Mouse (Mus musculus) heart, postnatal 0 days (tissue): ENCODE measurements at regions not wholly inside any gene's neighbourhood (a gene's known extent, or its start where the extent isn't known, plus 50 kb on each side); places are given as distances from the start of the nearest gene placed in this dataset.
"Not testable (repeated sequence)": the region's sequence is repeated elsewhere in the genome, so short reads cannot be mapped to it uniquely, and the experiment has no call there.

Experiments used
- ATAC-seq: fragments of 200-750 bp; cut with Nextera tagmentation; 2 replicates; pipeline ENCODE4 v1.8.0; 2017; ENCODE audit warnings: low read depth, moderate number of reproducible peaks, moderate library complexity; ENCODE audit not compliant: insufficient read depth
- DNase-seq: peaks from one replicate; pipeline ENCODE4 v3.0.0-alpha.2; 2016; ENCODE audit warnings: low spot score
- H3K27ac ChIP-seq: fragments of 300-500 bp; sonication (generic); 2 replicates; pipeline ENCODE4 v1.5.1; 2014; ENCODE audit warnings: low read depth, mild to moderate bottlenecking
- H3K27me3 ChIP-seq: fragments of 300-500 bp; sonication (generic); 2 replicates; pipeline ENCODE4 v1.6.1; 2014; ENCODE audit warnings: low read length, mixed read lengths; ENCODE audit not compliant: control insufficient read depth, insufficient read depth
- H3K36me3 ChIP-seq: fragments of 300-500 bp; sonication (generic); replicated peaks from 2 replicates; pipeline ENCODE4 v1.6.1; 2014; ENCODE audit warnings: low read length, mixed read lengths; ENCODE audit not compliant: control insufficient read depth, insufficient read depth
- H3K4me1 ChIP-seq: fragments of 300-500 bp; sonication (generic); 2 replicates; pipeline ENCODE4 v1.6.1; 2014; ENCODE audit warnings: antibody characterized with exemption; ENCODE audit not compliant: control insufficient read depth, insufficient read depth
- H3K4me2 ChIP-seq: fragments of 300-500 bp; sonication (generic); 2 replicates; pipeline ENCODE4 v1.6.1; 2014; ENCODE audit warnings: low read depth, mild to moderate bottlenecking, low read length, moderate library complexity
- H3K4me3 ChIP-seq: fragments of 300-500 bp; sonication (generic); 2 replicates; pipeline ENCODE4 v1.5.1; 2014; ENCODE audit warnings: low read depth, low read length
- H3K9ac ChIP-seq: fragments of 300-500 bp; sonication (generic); replicated peaks from 2 replicates; pipeline ENCODE4 v1.6.1; 2014; ENCODE audit warnings: low read depth, low read length, mixed read lengths
- H3K9me3 ChIP-seq: fragments of 300-500 bp; sonication (generic); replicated peaks from 2 replicates; pipeline ENCODE4 v1.6.1; 2016; ENCODE audit warnings: low read length; ENCODE audit not compliant: control insufficient read depth
- CTCF ChIP-seq: IDR thresholded peaks from 2 replicates; pipeline ENCODE4 v1.5.1; 2016; ENCODE audit warnings: antibody characterized with exemption, control low read depth, low read depth
- EP300 ChIP-seq: IDR thresholded peaks from 2 replicates; pipeline ENCODE4 v1.6.1; 2016; ENCODE audit warnings: antibody characterized with exemption, low read depth
- WGBS: fragments of 180-500 bp; shearing (Covaris S2); extraction: QIAGEN DNeasy Blood & Tissue Kit; methylation state at CpG from one replicate; pipeline ENCODE4 v1.1.7; 2014; 5-methylcytosine and 5-hydroxymethylcytosine counted together

GRCm38 (mm10) chr9:3116311-3116710, 79.6 kb downstream of the Gm10715 start:
- not testable (repeated sequence) for H3K36me3 ChIP-seq, H3K4me1 ChIP-seq, H3K9ac ChIP-seq, ATAC-seq, H3K27ac ChIP-seq, DNase-seq, H3K4me2 ChIP-seq, H3K27me3 ChIP-seq, H3K4me3 ChIP-seq
- peaks cover 18% of the 10 kb centered on the region for H3K9me3 ChIP-seq
- 78% methylated on average over 20 of the region's 20 CpGs for WGBS

- ATAC-seq, result no peak
- Histone ChIP-seq H3K4me3 (no peak overlapping the region), H3K9me3 (peaks cover 12% of the 10 kb centered on the region; the same call in 1 of the 2 replicates), H3K4me1 (no peaks in the 10 kb centered on the region), H3K27me3 (no peaks in the 10 kb centered on the region), H3K4me2 (no peak overlapping the region), H3K36me3 (no peaks in the 10 kb centered on the region), H3K27ac (no peak overlapping the region), H3K9ac (no peak overlapping the region)
- no peak for DNase-seq
- TF ChIP-seq EP300 (no peak), CTCF (no peak)
Measured at GRCm38 (mm10) chr9:3161181-3161580, 124.5 kb downstream of the Gm10715 start.

DNA sequence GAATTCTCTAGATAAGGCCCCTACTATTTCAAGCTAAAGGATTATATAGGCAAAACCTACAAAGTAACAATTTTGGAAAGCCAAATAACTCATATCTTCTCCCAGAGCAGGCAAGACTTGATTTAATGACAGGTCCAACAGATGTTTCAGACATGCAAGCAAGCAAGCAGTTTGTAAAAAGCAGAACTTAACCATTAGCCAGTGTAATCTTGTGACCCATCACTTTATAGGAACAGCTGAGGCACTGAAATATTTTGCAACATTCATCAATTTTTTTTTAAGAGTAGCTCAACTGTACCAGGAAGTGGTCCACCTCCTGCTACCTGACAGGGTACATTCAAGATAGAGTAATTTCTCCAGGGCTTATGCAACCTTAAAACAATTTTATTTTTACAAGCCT, 147.7 kb downstream of the Gm10715 start:
- no peaks in the 10 kb centered on the region for H3K4me1 ChIP-seq
- peaks cover 8% of the 10 kb centered on the region; the same call in 1 of the 2 replicates for H3K9me3 ChIP-seq
- DNase-seq (no peak), ATAC-seq (no peak)
- no peak overlapping the region for H3K4me2 ChIP-seq
- no peak overlapping the region for H3K9ac ChIP-seq
- H3K36me3 ChIP-seq, result no peaks in the 10 kb centered on the region
- H3K27ac ChIP-seq, result no peak overlapping the region
- H3K4me3 ChIP-seq, result no peak overlapping the region
- no peak for TF ChIP-seq CTCF
- no peak for TF ChIP-seq EP300
- no peaks in the 10 kb centered on the region for H3K27me3 ChIP-seq

- DNase-seq (no peak), ATAC-seq (no peak)
- Histone ChIP-seq H3K9ac (no peak overlapping the region), H3K27ac (no peak overlapping the region), H3K4me3 (no peak overlapping the region), H3K9me3 (no peaks in the 10 kb centered on the region), H3K36me3 (no peaks in the 10 kb centered on the region), H3K27me3 (no peaks in the 10 kb centered on the region), H3K4me1 (no peaks in the 10 kb centered on the region), H3K4me2 (no peak overlapping the region)
- 32% methylated on average over 33 of the region's 33 CpGs for WGBS
- TF ChIP-seq EP300 (no peak), CTCF (no peak)
Measured at GRCm38 (mm10) chr9:3199151-3200018, 135.6 kb upstream of the Alkbh8 start.

DNA sequence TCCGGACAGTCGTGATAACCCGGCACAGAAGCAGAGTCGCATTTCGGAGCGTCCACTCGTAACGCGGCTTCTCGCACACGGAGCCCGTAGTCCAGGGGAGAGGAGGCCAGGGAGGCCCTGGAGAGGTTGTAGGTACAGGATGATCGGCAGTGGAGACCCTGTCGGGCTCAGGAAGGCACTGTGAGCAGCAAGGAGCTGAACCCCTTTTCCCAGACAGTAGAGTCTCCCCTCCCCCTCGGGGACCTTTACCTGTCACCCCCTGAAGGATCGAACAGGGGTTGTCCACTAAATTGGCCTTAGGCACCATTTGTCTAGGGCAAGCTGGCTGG, 135.0 kb upstream of the Alkbh8 start:
- not testable (repeated sequence) for H3K9ac ChIP-seq, H3K27me3 ChIP-seq, H3K36me3 ChIP-seq, H3K4me3 ChIP-seq, H3K27ac ChIP-seq, H3K4me1 ChIP-seq, DNase-seq, H3K9me3 ChIP-seq, ATAC-seq, H3K4me2 ChIP-seq
- 51% methylated on average over 16 of the region's 16 CpGs for WGBS

DNA sequence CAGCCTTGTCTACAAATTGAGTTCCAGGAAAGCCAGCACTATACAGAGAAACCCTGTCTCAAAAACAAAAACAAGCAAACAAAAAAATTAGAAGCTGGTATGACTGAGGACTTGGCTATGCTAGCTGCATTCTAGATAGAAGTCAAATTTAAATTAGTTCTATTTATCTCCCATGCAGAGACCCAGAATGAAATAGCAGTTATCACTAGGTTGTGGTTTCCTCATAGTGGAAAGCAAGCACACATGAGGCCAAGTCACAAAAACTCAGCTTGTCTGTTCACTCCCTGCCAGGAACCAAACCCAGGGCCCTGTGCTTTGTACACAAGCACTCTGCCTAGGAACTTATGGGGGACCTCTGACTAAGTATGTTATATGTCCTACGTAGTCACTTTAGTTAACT, 126.8 kb upstream of the Alkbh8 start:
- not testable (repeated sequence) for H3K27ac ChIP-seq

More for the DNA sequence above, 126.8 kb upstream of the Alkbh8 start:
- not testable (repeated sequence) for H3K4me2 ChIP-seq, ATAC-seq, H3K9ac ChIP-seq, H3K4me1 ChIP-seq, H3K9me3 ChIP-seq, DNase-seq, H3K36me3 ChIP-seq, H3K27me3 ChIP-seq, H3K4me3 ChIP-seq
- 76% methylated on average over 1 of the region's 1 CpGs for WGBS
